Mouse (Mus musculus): Measurements from ENCODE around the gene Rgs11. TPM values are rescaled to one million over a fixed set of nuclear protein-coding genes. Genes with fewer than 3 reads are reported as not detected.

Rgs11 gene
- polyA plus RNA-seq, 1 experiment = 90.4 TPM

GRCm38 (mm10) chr17:26198892-26199291, 3.9 kb upstream of the Rgs11 start, which contains the start of gene Pdia2:
Gene Pdia2, minus strand, starts transcription at chr17:26199087.
- Histone ChIP-seq H3K4me1 (ENCODE audit: control insufficient read depth, insufficient read depth, low read length) (0 out of 2 replicates have a peak, but pooled peaks cover 2% of the 10 kb centered on the region), H3K27ac (ENCODE audit: insufficient read depth, low read length) (no peak within 1 kb of the TSS), H3K4me3 (ENCODE audit: insufficient read depth, low read length) (no peak within 1 kb of the TSS; the same call in 1 of the 2 replicates)
- no peak for TF ChIP-seq CTCF (IDR thresholded peaks at IDR 0.05; ENCODE audit: extremely low read depth, insufficient read depth, low read length)
- TF ChIP-seq POLR2A (IDR thresholded peaks at IDR 0.05; ENCODE audit: extremely low read depth, insufficient read depth, low read length) = no peak

DNA sequence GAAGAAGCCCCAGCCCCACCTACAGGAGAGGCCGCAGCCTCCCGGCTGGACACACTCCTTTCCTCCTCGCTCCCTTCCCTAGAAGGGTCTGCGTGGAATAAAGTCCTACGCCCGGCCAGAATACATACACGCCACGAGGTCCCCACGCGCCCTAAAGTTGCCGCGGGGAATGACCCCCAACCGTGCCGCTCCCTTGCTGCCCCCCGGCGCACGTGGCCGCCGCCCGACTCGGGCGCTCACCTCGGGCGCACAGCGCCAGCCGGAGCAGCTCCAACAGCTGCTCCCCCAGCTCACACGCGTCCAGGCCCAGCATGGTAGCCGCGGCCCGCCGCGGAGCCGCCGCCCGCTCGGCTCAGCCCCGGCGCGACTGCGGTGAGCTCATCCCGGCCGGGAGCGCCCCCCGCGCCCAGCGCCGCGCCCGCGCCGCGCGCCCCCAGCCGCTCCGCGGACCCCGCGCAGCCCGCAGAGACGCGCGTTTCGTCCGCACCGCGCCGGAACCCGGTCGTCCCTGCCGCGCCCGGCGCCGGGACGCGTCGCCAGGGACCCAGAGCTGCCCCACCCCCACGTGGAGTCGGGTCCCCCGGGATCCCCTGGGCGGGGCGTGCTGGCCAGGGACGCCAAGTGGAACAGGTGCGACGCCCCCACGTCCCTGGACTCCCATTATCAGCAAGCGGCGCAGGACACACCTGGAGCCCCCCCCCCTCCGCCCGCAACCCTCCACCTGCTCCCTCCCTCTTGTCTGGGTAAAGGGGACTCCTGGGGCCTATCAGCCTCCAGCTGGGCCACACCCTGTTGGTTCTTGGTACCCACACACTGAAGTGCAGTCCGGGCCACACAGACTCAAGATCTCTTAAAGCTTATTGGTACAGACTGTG, 1.7 kb upstream of the Rgs11 start:
- H3K27ac ChIP-seq (ENCODE audit: insufficient read depth, low read length) = 0 out of 2 replicates have a peak overlapping the region, but pooled peaks have one; percentile 10
- peak overlapping the region; percentile 45 for H3K4me3 ChIP-seq (ENCODE audit: insufficient read depth, low read length)
- TF ChIP-seq CTCF (IDR thresholded peaks at IDR 0.05; ENCODE audit: extremely low read depth, insufficient read depth, low read length) = no peak
- TF ChIP-seq POLR2A (IDR thresholded peaks at IDR 0.05; ENCODE audit: extremely low read depth, insufficient read depth, low read length) = no peak
- H3K4me1 ChIP-seq (ENCODE audit: control insufficient read depth, insufficient read depth, low read length) = peaks cover 5% of the 10 kb centered on the region; the same call in 1 of the 2 replicates

DNA sequence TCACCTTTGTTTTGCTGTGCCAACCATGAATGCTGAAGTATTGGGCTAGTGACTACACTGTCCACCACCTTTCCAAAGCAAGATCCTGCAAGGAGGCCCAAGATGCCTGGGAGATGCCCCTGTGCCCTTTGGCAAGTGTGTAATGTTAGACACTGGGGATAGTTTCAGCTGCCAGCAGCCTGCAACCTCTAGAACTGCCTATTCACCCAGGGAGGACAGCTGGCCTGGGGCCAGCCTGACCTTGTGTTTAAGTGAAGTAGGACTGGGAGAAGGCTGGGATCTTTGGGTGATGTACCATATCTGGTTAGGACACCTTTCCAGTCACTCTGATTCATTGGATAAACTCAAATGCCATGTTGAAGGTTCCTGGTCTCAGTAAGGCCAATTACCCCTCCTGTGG, 753 bp upstream of the Rgs11 start:
- H3K4me3 ChIP-seq (ENCODE audit: insufficient read depth, low read length) = no peak overlapping the region; the same call in 1 of the 2 replicates
- no peak overlapping the region for H3K27ac ChIP-seq (ENCODE audit: insufficient read depth, low read length)

DNA sequence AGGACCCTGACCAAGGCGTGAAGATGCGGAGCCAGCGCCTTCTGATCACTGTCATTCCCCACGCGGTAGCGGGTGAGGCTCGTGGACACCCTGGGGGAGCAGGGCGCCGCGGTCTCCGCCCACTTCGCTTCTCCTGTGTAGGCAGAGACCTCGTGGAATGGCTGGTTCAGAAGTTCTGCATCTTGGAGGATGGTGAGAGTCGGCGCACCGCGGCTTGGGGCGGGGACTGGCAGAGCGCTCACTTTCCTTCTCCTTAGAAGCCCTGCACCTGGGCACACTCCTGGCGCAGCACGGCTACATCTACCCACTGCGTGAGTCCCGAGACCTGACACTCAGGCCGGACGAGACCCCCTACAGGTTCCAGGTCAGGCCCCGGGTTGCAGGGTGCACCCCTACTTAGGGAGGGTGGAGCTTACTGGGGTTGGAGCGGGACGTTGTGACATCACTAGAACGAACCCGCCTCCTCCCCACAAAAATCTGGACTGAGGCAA, 615 bp downstream of the Rgs11 start:
- no peak overlapping the region for H3K27ac ChIP-seq (ENCODE audit: insufficient read depth, low read length)
- TF ChIP-seq POLR2A (IDR thresholded peaks at IDR 0.05; ENCODE audit: extremely low read depth, insufficient read depth, low read length) = peak; percentile 13; the same call in 1 of the 2 replicates
- no peak for TF ChIP-seq CTCF (IDR thresholded peaks at IDR 0.05; ENCODE audit: extremely low read depth, insufficient read depth, low read length)
- H3K4me1 ChIP-seq (ENCODE audit: control insufficient read depth, insufficient read depth, low read length) = peaks cover 5% of the 10 kb centered on the region; the same call in 1 of the 2 replicates
- peak overlapping the region; percentile 52 for H3K4me3 ChIP-seq (ENCODE audit: insufficient read depth, low read length)

More for the DNA sequence above, 753 bp upstream of the Rgs11 start:
- no peak for TF ChIP-seq POLR2A (IDR thresholded peaks at IDR 0.05; ENCODE audit: extremely low read depth, insufficient read depth, low read length)
- TF ChIP-seq CTCF (IDR thresholded peaks at IDR 0.05; ENCODE audit: extremely low read depth, insufficient read depth, low read length) = no peak
- peaks cover 5% of the 10 kb centered on the region; the same call in 1 of the 2 replicates for H3K4me1 ChIP-seq (ENCODE audit: control insufficient read depth, insufficient read depth, low read length)

DNA sequence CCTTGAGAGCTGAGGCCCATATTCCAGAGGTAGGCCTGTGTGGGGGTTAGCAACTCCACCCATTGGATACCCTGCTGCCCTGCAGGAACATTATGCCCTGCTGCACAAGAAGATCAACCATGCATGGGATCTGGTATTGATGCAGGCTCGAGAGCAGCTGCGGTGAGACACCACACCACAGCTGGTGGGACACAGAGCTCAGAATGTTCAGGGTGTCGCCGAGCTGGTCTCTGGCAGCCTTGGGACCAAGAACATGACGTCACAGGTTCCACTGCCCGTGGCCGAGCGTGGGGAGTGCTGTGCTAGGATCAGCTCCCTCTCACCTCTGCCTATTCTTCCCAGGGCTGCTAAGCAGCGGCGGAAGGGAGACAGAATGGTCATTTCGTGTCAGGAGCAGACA, 2.0 kb downstream of the Rgs11 start:
- TF ChIP-seq POLR2A (IDR thresholded peaks at IDR 0.05; ENCODE audit: extremely low read depth, insufficient read depth, low read length) (no peak), CTCF (IDR thresholded peaks at IDR 0.05; ENCODE audit: extremely low read depth, insufficient read depth, low read length) (no peak)

GRCm38 (mm10) chr17:26206392-26206791, 3.6 kb downstream of the Rgs11 start:
- no peak overlapping the region for H3K4me3 ChIP-seq (ENCODE audit: insufficient read depth, low read length)
- TF ChIP-seq POLR2A (IDR thresholded peaks at IDR 0.05; ENCODE audit: extremely low read depth, insufficient read depth, low read length) = no peak
- no peak for TF ChIP-seq CTCF (IDR thresholded peaks at IDR 0.05; ENCODE audit: extremely low read depth, insufficient read depth, low read length)
- H3K4me1 ChIP-seq (ENCODE audit: control insufficient read depth, insufficient read depth, low read length) = peaks cover 5% of the 10 kb centered on the region; the same call in 1 of the 2 replicates
- H3K27ac ChIP-seq (ENCODE audit: insufficient read depth, low read length) = no peak overlapping the region

More for the DNA sequence above, 2.0 kb downstream of the Rgs11 start:
- Histone ChIP-seq H3K27ac (ENCODE audit: insufficient read depth, low read length) (no peak overlapping the region), H3K4me3 (ENCODE audit: insufficient read depth, low read length) (no peak overlapping the region), H3K4me1 (ENCODE audit: control insufficient read depth, insufficient read depth, low read length) (peaks cover 5% of the 10 kb centered on the region; the same call in 1 of the 2 replicates)

DNA sequence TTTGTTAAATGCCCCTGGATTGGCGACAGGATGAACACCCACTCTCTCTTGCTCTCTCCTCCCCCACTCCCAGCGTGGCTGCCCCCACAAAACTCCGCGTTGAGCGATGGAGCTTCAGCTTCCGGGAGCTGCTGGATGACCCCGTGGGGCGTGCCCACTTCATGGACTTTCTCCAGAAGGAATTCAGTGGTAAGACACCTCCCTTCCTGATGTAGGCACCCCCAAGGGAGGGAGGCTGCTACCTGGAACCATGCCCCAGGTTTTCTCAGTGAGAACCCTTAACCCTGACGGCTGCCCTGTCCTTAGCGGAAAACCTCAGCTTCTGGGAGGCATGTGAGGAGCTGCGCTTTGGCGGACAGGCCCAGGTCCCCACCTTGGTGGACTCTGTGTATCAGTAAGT, 4.9 kb downstream of the Rgs11 start, which contains the start of gene Arhgdig:
TSS of gene Arhgdig (minus strand) at position 101 of the 400 bp plus-strand sequence.
- no peak within 1 kb of the TSS for H3K4me3 ChIP-seq (ENCODE audit: insufficient read depth, low read length)
- no peak for TF ChIP-seq CTCF (IDR thresholded peaks at IDR 0.05; ENCODE audit: extremely low read depth, insufficient read depth, low read length)
- TF ChIP-seq POLR2A (IDR thresholded peaks at IDR 0.05; ENCODE audit: extremely low read depth, insufficient read depth, low read length) = no peak
- no peak within 1 kb of the TSS for H3K27ac ChIP-seq (ENCODE audit: insufficient read depth, low read length)
- peaks cover 3% of the 10 kb centered on the region; the same call in 1 of the 2 replicates for H3K4me1 ChIP-seq (ENCODE audit: control insufficient read depth, insufficient read depth, low read length)

DNA sequence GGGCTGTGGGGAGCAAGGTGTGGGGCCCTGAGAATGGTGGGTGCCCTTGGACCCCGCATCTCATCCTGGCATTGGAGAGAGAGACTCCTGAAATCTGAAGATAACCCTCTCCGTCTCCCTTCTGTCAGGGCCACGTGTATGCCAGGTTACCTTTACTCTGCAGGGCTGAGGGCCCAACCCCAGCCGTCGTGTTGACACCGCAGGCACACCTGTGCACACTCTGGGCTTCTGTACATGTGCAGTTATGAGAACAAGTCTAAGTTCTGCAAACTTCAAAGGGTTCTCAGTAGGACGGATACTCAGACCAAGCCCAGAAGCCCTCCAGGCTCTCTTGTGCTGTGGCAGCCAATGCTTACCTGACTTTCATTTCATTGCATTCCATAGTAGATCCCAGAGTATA, 9.5 kb downstream of the Rgs11 start:
- no peaks in the 10 kb centered on the region for H3K4me1 ChIP-seq (ENCODE audit: control insufficient read depth, insufficient read depth, low read length)
- H3K4me3 ChIP-seq (ENCODE audit: insufficient read depth, low read length) = no peak overlapping the region
- no peak overlapping the region for H3K27ac ChIP-seq (ENCODE audit: insufficient read depth, low read length)
- TF ChIP-seq CTCF (IDR thresholded peaks at IDR 0.05; ENCODE audit: extremely low read depth, insufficient read depth, low read length) (no peak), POLR2A (IDR thresholded peaks at IDR 0.05; ENCODE audit: extremely low read depth, insufficient read depth, low read length) (no peak)

GRCm38 (mm10) chr17:26212681-26213080, 9.9 kb downstream of the Rgs11 start:
- Histone ChIP-seq H3K27ac (ENCODE audit: insufficient read depth, low read length) (no peak overlapping the region), H3K4me3 (ENCODE audit: insufficient read depth, low read length) (no peak overlapping the region), H3K4me1 (ENCODE audit: control insufficient read depth, insufficient read depth, low read length) (no peaks in the 10 kb centered on the region)
- TF ChIP-seq CTCF (IDR thresholded peaks at IDR 0.05; ENCODE audit: extremely low read depth, insufficient read depth, low read length) (no peak), POLR2A (IDR thresholded peaks at IDR 0.05; ENCODE audit: extremely low read depth, insufficient read depth, low read length) (no peak)
